Mouse (Mus musculus): ENCODE measurements around the gene Styxl1. TPM values are rescaled to one million over a fixed set of nuclear protein-coding genes. Genes with fewer than 3 reads are reported as not detected.

The Styxl1 gene
- total RNA-seq, 2 experiments from 2014 or later: 0.27 to 0.73 TPM

GRCm38 (mm10) chr5:135697711-135698111 lies 80.5 kb downstream of the Styxl1 start:
- no peak for DNase-seq

Small RNAs within 50 kb of the gene (microRNA-seq; reads per million reads assigned to microRNA genes)
- gene Mir7034: not detected

Other genes with a start within 250 kb of the Styxl1 start
- gene Hip1, start 233.3 kb downstream of the Styxl1 start, total RNA-seq (2021): 10 to 100 TPM; 33.7 to 39.3 TPM
- gene Ccl26, start 214.8 kb downstream of the Styxl1 start, total RNA-seq (2021): not detected
- gene Ccl24, start 205.3 kb downstream of the Styxl1 start, total RNA-seq (2021): 1 to 10 TPM; 3.6 to 4.0 TPM
- 10 to 100 TPM; 35.2 to 39.1 TPM for gene Rhbdd2, start 145.8 kb downstream of the Styxl1 start, total RNA-seq (2021)
- 100 to 1,000 TPM; 175 to 226 TPM for gene Por, start 108.4 kb downstream of the Styxl1 start, total RNA-seq (2021)
- gene Tmem120a, start 33.9 kb downstream of the Styxl1 start, total RNA-seq (2021): 10 to 100 TPM; 61.7 to 68.2 TPM
- 1,000 to 10,000 TPM; 1,052 to 1,158 TPM for gene Mdh2, start 95 bp upstream of the Styxl1 start, total RNA-seq (2021)
- gene Srrm3, start 28.5 kb upstream of the Styxl1 start, total RNA-seq (2021): 1 to 10 TPM; 2.5 to 4.3 TPM
- gene Hspb1, start 109.5 kb upstream of the Styxl1 start, total RNA-seq (2021): 10 to 100 TPM; 68.2 to 90.0 TPM
- 100 to 1,000 TPM; 413 to 414 TPM for gene Ywhag, start 156.2 kb upstream of the Styxl1 start, total RNA-seq (2021)
- gene Ssc4d, start 196.1 kb upstream of the Styxl1 start, total RNA-seq (2021): 1 to 10 TPM; 1.9 to 2.3 TPM
- gene Zp3, start 201.7 kb upstream of the Styxl1 start, total RNA-seq (2021): under 1 TPM in 1 of 2 experiments, not detected in 1; 0.30 TPM
- 10 to 100 TPM; 16.6 to 19.2 TPM for gene Dtx2, start 216.4 kb upstream of the Styxl1 start, total RNA-seq (2021)

Measured in adrenal gland, postnatal 10 days (tissue).